Mouse (Mus musculus) embryonic facial prominence, embryonic 14.5 days (tissue): Measurements from ENCODE around the gene Zc2hc1c. TPM values are rescaled to one million over a fixed set of nuclear protein-coding genes. Genes with fewer than 3 reads are reported as not detected.
A peak's percentile ranks its signal among the peaks of the same experiment; 100 is the strongest.
"Not testable (repeated sequence)": the region's sequence is repeated elsewhere in the genome, so short reads cannot be mapped to it uniquely, and the experiment has no call there.

Experiments
- ATAC-seq: fragments of 200-750 bp; cut with Nextera tagmentation; 2 replicates; pipeline ENCODE4 v1.8.0; 2017; ENCODE audit warnings: low read depth, moderate number of reproducible peaks, moderate TSS enrichment
- DNase-seq: peaks from one replicate; pipeline ENCODE4 v3.0.0-alpha.2; 2015; ENCODE audit warnings: low spot score
- H3K27ac ChIP-seq: fragments of 300-500 bp; sonication (generic); replicated peaks from 2 replicates; pipeline ENCODE4 v1.5.1; 2014; ENCODE audit warnings: low read depth, mild to moderate bottlenecking, low read length, moderate library complexity
- H3K27me3 ChIP-seq: fragments of 300-500 bp; sonication (generic); replicated peaks from 2 replicates; pipeline ENCODE4 v1.6.1; 2014; ENCODE audit warnings: low read length; ENCODE audit not compliant: control insufficient read depth, insufficient read depth
- H3K36me3 ChIP-seq: fragments of 300-500 bp; sonication (generic); 2 replicates; pipeline ENCODE4 v1.6.1; 2014; ENCODE audit warnings: low read length, mixed read lengths; ENCODE audit not compliant: control insufficient read depth, insufficient read depth
- H3K4me1 ChIP-seq: fragments of 300-500 bp; sonication (generic); 2 replicates; pipeline ENCODE4 v1.6.1; 2014; ENCODE audit warnings: antibody characterized with exemption, low read length; ENCODE audit not compliant: control insufficient read depth, insufficient read depth
- H3K4me2 ChIP-seq: fragments of 300-500 bp; sonication (generic); 2 replicates; pipeline ENCODE4 v1.6.1; 2014; ENCODE audit warnings: low read depth, mild to moderate bottlenecking, low read length, moderate library complexity, mixed read lengths
- H3K4me3 ChIP-seq: fragments of 300-500 bp; sonication (generic); 2 replicates; pipeline ENCODE4 v1.5.1; 2014; ENCODE audit warnings: low read depth, mild to moderate bottlenecking, low read length
- H3K9ac ChIP-seq: fragments of 300-500 bp; sonication (generic); 2 replicates; pipeline ENCODE4 v1.6.1; 2014; ENCODE audit warnings: low read depth, mild to moderate bottlenecking, low read length, moderate library complexity, mixed read lengths
- H3K9me3 ChIP-seq: fragments of 300-500 bp; sonication (generic); 2 replicates; pipeline ENCODE4 v1.6.1; 2016; ENCODE audit warnings: low read length; ENCODE audit not compliant: control insufficient read depth
- WGBS: fragments of 180-500 bp; shearing (Covaris S2); extraction: QIAGEN DNeasy Blood & Tissue Kit; methylation state at CpG from one replicate; pipeline ENCODE4 v1.1.7; 2014; 5-methylcytosine and 5-hydroxymethylcytosine counted together
- polyA plus RNA-seq: library from polyadenylated mRNA; unstranded; fragments of >200 nt; fragmentation: Nextera tagmentation; extraction: Ambion mirVana; gene quantifications from 2 replicates; pipeline ENCODE4 v1.2.1, GENCODE M21; 2014

Gene Zc2hc1c
- polyA plus RNA-seq, 1 experiment from 2014 or later = 1.8 TPM

- H3K36me3 ChIP-seq = 0 out of 2 replicates have a peak, but pooled peaks cover 2% of the 10 kb centered on the region
- peak overlapping the region; percentile 70 for H3K4me2 ChIP-seq
- WGBS = 5% methylated on average over 10 of the region's 10 CpGs
- no peaks in the 10 kb centered on the region for H3K27me3 ChIP-seq
- H3K4me1 ChIP-seq = no peaks in the 10 kb centered on the region
- ATAC-seq = no peak
- H3K9me3 ChIP-seq = no peaks in the 10 kb centered on the region
- H3K27ac ChIP-seq = peak overlapping the region; percentile 64
- DNase-seq = no peak
- H3K4me3 ChIP-seq = peak overlapping the region; percentile 69
- H3K9ac ChIP-seq = peak overlapping the region; percentile 81
Measured at GRCm38 (mm10) chr12:85279396-85280080, 8.9 kb upstream of the Zc2hc1c start.

DNA sequence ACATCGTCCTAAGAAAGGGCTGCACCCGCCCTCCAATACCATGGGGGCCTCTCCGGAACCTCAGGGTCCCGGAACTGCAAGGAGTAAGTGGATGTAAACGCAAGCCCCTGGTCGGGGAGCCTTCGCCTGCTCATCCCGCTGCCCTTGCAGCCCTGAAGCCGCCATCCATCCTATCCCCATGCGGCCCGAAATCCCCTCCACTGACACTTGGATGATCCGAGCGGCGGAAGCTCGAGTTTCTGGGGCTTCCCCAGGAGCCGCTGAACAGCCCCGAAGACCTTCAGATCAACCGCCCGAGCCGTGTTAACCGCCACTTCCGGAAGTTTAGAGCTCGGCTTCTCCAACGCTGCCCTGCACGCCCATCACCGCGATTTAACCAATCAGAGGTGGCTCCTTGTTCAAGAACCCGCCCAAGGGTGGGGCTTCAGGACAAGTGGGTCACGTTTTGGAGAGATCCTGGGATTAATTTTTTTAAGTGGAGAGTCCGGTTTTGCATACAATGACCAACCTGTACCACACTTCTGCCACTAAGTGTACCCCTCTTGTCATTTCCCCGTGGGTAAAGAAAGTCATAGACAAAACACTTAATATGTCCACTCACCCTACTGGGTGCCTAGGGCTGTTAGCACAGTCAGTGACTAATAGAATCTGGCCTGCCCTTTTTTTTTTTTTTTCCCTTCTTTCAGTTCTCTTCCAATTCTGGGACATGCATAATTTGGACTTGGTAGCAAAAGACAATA lies 8.1 kb upstream of the Zc2hc1c start:
- peak; percentile 98 for DNase-seq
- Histone ChIP-seq H3K9me3 (no peaks in the 10 kb centered on the region), H3K27me3 (no peaks in the 10 kb centered on the region), H3K36me3 (0 out of 2 replicates have a peak, but pooled peaks cover under 1% of the 10 kb centered on the region), H3K27ac (peak overlapping the region; percentile 64), H3K9ac (peak overlapping the region; percentile 81), H3K4me3 (peak overlapping the region; percentile 69), H3K4me1 (no peaks in the 10 kb centered on the region), H3K4me2 (peak overlapping the region; percentile 70)
- ATAC-seq = peak; percentile 99
- under 1% methylated on average over 23 of the region's 31 CpGs for WGBS

DNA sequence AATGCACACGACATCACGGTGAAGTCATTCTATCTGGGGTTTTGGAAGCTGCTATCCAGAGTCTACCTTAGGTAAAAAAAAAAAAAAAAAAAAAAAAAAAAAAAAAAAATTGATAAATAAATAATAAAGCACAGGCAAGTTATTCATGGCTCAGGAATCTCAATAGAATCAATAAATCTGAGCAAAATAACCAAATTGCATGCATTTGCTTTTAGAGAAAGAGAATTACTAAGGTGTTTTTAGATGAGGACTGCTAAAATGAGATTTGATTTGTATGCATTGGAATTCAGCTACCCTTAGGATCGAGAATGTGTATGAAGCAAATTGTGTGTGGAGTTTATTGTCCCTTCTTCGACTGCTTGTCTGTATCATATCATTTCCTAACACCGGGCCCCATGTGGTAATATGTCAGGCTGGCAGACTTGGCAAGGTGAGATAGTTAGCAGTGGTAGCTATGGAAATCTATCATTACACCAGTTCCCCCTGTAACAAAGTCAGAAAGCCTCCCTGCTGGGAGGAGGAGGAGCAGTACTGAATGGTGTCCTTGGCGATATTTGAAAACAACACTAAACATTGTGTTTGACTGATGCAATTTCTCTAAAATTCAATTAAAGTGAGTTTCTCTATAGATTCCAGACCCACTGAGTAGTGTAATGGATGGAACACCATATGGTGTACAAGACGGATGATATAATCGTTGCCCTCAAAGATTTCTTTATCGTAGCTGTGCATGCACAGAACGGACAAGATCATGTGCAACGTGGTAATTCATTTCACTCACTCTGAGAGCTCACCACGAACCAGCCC lies 7.3 kb upstream of the Zc2hc1c start:
- ATAC-seq (0 out of 2 replicates have a peak, but pooled peaks have one; percentile 1), DNase-seq (no peak)
- peak overlapping the region; percentile 69; the same call in 1 of the 2 replicates for H3K4me3 ChIP-seq

DNA sequence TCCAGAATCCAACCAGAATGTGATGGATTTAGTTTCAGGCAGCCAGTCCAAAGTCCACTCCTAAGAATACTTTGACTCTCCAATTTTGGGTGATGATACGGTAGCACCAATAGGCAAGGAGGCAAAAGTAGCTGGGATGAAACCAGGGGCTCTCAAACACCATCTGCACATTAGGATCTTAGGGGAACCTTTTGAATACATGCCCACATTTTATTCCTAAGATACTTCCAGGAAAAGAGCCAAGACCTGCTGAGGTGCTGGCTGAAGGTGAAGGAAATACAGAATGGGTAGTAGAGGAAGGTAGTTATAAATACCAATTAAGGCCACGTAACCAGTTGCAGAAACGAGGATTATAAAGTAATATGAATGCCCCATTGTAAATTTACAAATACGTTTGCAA lies 6.6 kb upstream of the Zc2hc1c start:
- not testable (repeated sequence) for H3K36me3 ChIP-seq, H3K4me1 ChIP-seq, ATAC-seq, H3K4me3 ChIP-seq, DNase-seq, H3K9me3 ChIP-seq, H3K27me3 ChIP-seq, H3K9ac ChIP-seq, H3K4me2 ChIP-seq, H3K27ac ChIP-seq
- 67% methylated on average over 1 of the region's 4 CpGs for WGBS

More for the DNA sequence above, 7.3 kb upstream of the Zc2hc1c start:
- Histone ChIP-seq H3K36me3 (no peaks in the 10 kb centered on the region), H3K27ac (no peak overlapping the region), H3K4me1 (no peaks in the 10 kb centered on the region), H3K9me3 (no peaks in the 10 kb centered on the region), H3K27me3 (no peaks in the 10 kb centered on the region), H3K9ac (no peak overlapping the region), H3K4me2 (peak overlapping the region; percentile 70)
- WGBS = 65% methylated on average over 12 of the region's 12 CpGs

DNA sequence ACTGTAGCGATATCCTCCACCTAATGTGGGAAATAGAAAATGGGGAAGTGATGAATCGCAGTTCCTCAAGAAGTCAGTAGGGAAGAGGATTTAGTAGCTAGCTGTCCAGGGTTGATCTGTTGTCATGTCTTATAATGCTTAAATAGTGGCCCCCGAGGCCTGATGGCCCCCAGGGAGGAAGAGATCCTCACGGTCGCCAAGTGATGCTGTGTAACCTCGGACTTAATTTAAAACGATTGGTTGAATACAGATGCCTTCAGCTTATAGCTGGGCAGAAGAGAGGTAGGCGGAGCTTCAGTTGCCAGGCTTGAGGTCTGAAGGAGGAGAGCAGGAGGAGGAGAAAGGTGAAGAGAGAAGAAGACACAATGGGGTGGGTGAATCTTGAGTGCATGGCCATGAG lies 4.1 kb upstream of the Zc2hc1c start:
- Histone ChIP-seq H3K27me3 (no peaks in the 10 kb centered on the region), H3K4me2 (no peak overlapping the region), H3K9ac (no peak overlapping the region), H3K36me3 (no peaks in the 10 kb centered on the region), H3K4me3 (no peak overlapping the region), H3K9me3 (0 out of 2 replicates have a peak, but pooled peaks cover 3% of the 10 kb centered on the region), H3K4me1 (peaks cover 10% of the 10 kb centered on the region; the same call in 1 of the 2 replicates), H3K27ac (no peak overlapping the region)
- DNase-seq (no peak), ATAC-seq (no peak)
- 67% methylated on average over 8 of the region's 8 CpGs for WGBS

GRCm38 (mm10) chr12:85284996-85285395 lies 3.4 kb upstream of the Zc2hc1c start:
- ATAC-seq (no peak), DNase-seq (no peak)
- H3K4me3 ChIP-seq = no peak overlapping the region
- H3K4me2 ChIP-seq = no peak overlapping the region
- WGBS = 85% methylated on average over 4 of the region's 4 CpGs
- H3K36me3 ChIP-seq = no peaks in the 10 kb centered on the region
- H3K9me3 ChIP-seq = 0 out of 2 replicates have a peak, but pooled peaks cover 3% of the 10 kb centered on the region
- H3K4me1 ChIP-seq = peaks cover 10% of the 10 kb centered on the region; the same call in 1 of the 2 replicates
- H3K27me3 ChIP-seq = no peaks in the 10 kb centered on the region
- no peak overlapping the region for H3K9ac ChIP-seq
- H3K27ac ChIP-seq = no peak overlapping the region

GRCm38 (mm10) chr12:85286941-85287340 lies 1.4 kb upstream of the Zc2hc1c start:
- no peaks in the 10 kb centered on the region for H3K27me3 ChIP-seq
- no peak for DNase-seq
- H3K9ac ChIP-seq = no peak overlapping the region
- WGBS = 15% methylated on average over 2 of the region's 5 CpGs
- H3K36me3 ChIP-seq = no peaks in the 10 kb centered on the region
- 0 out of 2 replicates have a peak, but pooled peaks cover 3% of the 10 kb centered on the region for H3K9me3 ChIP-seq
- no peak for ATAC-seq
- no peak overlapping the region for H3K27ac ChIP-seq
- H3K4me2 ChIP-seq = no peak overlapping the region; the same call in 1 of the 2 replicates
- H3K4me1 ChIP-seq = peaks cover 10% of the 10 kb centered on the region; the same call in 1 of the 2 replicates
- no peak overlapping the region for H3K4me3 ChIP-seq
